Mouse (Mus musculus): ENCODE data around the gene Crip2. TPM values are rescaled to one million over a fixed set of nuclear protein-coding genes. Genes with fewer than 3 reads are reported as not detected.

Gene Crip2
- polyA plus RNA-seq, 1 experiment: 12.2 TPM

DNA sequence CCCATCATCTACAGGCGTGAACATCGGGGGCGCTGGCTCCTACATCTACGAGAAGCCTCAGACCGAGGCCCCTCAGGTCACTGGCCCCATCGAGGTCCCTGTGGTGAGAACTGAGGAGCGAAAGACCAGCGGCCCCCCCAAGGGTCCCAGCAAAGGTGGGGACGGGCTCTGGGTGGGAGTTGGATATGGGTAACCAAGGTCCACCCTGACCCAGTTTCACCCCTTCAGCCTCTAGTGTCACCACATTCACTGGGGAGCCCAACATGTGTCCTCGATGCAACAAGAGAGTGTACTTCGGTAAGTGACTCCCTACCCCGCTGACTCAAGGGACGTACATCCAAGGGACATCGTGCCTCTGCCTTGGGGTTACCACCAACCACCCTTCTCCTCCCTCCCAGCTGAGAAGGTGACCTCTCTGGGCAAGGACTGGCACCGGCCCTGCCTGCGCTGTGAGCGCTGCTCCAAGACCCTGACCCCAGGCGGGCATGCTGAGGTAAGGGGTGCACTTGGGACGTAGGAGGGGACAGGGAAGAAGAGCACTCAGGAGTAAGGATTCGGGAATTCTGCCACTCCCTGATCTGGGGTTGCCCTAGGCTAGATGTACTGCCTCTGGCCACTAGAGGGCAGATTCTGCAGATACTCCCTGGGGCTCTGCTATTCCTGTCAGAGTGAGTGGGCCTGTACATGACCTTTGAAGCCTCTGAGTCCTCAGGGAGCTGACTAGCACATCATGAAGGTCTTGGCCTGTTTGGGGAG lies 4.1 kb downstream of the Crip2 start:
- Histone ChIP-seq H3K9me3 (ENCODE audit: control insufficient read depth, low read length) (no peaks in the 10 kb centered on the region), H3K4me3 (replicated peaks) (no peak overlapping the region), H3K4me1 (ENCODE audit: control insufficient read depth) (peaks cover 85% of the 10 kb centered on the region), H3K27me3 (ENCODE audit: control insufficient read depth) (peaks cover 78% of the 10 kb centered on the region), H3K36me3 (ENCODE audit: control insufficient read depth) (peaks cover 24% of the 10 kb centered on the region)
- TF ChIP-seq GATA1 (IDR thresholded peaks at IDR 0.05; ENCODE audit: low read length): no peak

DNA sequence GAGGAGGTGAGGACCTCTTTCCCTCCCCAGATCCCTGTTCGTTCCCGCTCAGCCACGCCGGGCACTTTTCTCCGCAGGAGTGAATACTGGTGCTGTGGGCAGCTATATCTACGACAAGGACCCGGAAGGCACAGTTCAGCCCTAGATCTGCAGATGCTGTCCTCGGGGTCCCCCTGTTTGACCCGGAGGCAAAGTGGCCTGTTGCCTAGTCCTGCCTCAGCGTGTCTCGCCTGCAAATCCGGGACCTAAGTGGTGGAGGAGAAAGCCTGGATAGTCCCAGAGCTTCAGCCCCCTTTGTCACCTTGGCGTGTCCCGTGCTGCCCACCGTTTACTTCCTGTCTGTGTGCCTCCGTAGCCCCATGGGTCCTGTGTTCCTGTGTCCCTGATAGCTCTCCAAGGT lies 4.8 kb downstream of the Crip2 start:
- TF ChIP-seq TAL1 (IDR thresholded peaks at IDR 0.05; ENCODE audit: low read length) (no peak), GATA1 (IDR thresholded peaks at IDR 0.05; ENCODE audit: low read length) (no peak)
- H3K9me3 ChIP-seq (ENCODE audit: control insufficient read depth, low read length): no peaks in the 10 kb centered on the region
- H3K36me3 ChIP-seq (ENCODE audit: control insufficient read depth): peaks cover 24% of the 10 kb centered on the region
- H3K4me3 ChIP-seq (replicated peaks): no peak overlapping the region
- H3K4me1 ChIP-seq (ENCODE audit: control insufficient read depth): peaks cover 81% of the 10 kb centered on the region
- H3K27me3 ChIP-seq (ENCODE audit: control insufficient read depth): peaks cover 80% of the 10 kb centered on the region

DNA sequence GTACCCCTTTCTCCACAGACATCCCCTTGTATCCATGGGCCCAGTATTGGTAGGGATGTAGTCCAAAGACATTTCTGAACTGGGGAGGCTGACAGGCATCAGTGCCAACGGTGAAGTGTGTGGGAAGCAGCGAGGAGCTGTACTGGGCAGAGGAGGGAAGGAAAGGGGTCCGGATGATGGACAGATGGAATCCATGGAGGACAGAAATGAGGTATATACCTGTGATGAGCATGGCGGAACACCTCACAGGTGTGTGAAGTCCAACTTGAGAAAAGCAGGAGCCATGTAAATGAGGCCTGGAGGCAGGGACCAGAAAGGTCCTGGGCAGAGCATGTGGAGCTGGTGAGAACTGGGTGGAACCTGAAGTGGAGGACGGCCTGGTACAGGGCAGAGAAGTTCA lies 5.6 kb downstream of the Crip2 start:
- H3K4me1 ChIP-seq (ENCODE audit: control insufficient read depth): peaks cover 79% of the 10 kb centered on the region
- no peak for TF ChIP-seq TAL1 (IDR thresholded peaks at IDR 0.05; ENCODE audit: low read length)
- no peak for TF ChIP-seq GATA1 (IDR thresholded peaks at IDR 0.05; ENCODE audit: low read length)
- peaks cover 24% of the 10 kb centered on the region for H3K36me3 ChIP-seq (ENCODE audit: control insufficient read depth)
- H3K4me3 ChIP-seq (replicated peaks): no peak overlapping the region
- H3K27me3 ChIP-seq (ENCODE audit: control insufficient read depth): peaks cover 80% of the 10 kb centered on the region
- H3K9me3 ChIP-seq (ENCODE audit: control insufficient read depth, low read length): no peaks in the 10 kb centered on the region

DNA sequence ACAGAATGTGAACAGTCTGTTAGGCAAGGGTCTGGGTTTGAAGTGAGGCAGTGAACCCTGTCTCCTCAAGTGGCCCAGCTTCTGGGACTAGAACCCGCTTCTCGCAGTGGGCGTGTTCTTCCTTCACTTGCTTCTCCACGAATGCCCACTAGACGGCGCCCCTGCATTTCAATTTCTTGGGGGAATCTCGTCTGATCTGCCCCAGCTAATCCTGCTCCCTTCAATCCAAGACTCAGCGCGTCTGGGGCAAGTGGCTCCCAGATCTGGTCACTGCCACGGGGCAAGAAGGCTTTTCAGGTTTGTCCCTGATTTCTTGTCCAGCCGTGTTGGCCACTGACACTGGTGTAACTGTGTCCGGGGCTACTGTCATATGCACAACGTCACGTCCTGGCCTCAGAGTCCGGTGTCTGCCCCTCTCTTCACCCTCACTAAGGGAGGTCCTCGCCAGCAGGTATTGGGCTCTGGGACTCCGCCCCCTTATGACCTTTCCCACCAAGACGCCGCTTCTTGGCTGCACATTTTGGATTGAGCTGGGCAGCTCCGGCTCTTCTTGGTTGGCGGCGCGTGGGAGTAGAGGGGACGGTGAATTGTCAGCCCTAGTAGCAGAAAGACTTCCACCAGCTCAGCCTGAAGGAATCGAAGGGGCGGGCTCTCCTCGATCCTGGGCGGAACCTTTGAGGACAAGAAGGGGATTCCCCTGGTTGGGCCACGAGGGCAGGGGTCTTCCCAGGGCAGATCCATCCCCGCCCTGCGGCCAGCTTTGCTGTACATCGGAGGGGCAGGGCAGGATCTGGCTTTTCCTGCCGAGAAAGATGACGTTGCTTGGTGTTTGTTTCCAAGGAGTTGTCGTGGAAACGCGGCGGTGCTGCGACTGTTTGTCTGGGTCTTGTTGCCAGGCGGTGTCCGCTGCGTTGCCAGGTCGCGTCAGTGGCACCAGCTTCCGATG lies 6.3 kb downstream of the Crip2 start, which contains the start of gene Crip1:
Crip1 (plus strand) TSS at position 205 of the 946 bp plus-strand sequence.
- H3K4me1 ChIP-seq (ENCODE audit: control insufficient read depth): peaks cover 79% of the 10 kb centered on the region
- H3K27me3 ChIP-seq (ENCODE audit: control insufficient read depth): peaks cover 80% of the 10 kb centered on the region
- H3K9me3 ChIP-seq (ENCODE audit: control insufficient read depth, low read length): no peaks in the 10 kb centered on the region
- peaks cover 24% of the 10 kb centered on the region for H3K36me3 ChIP-seq (ENCODE audit: control insufficient read depth)
- H3K4me3 ChIP-seq (replicated peaks): no peak within 1 kb of the TSS
- TF ChIP-seq TAL1 (IDR thresholded peaks at IDR 0.05; ENCODE audit: low read length): no peak
- TF ChIP-seq GATA1 (IDR thresholded peaks at IDR 0.05; ENCODE audit: low read length): no peak

DNA sequence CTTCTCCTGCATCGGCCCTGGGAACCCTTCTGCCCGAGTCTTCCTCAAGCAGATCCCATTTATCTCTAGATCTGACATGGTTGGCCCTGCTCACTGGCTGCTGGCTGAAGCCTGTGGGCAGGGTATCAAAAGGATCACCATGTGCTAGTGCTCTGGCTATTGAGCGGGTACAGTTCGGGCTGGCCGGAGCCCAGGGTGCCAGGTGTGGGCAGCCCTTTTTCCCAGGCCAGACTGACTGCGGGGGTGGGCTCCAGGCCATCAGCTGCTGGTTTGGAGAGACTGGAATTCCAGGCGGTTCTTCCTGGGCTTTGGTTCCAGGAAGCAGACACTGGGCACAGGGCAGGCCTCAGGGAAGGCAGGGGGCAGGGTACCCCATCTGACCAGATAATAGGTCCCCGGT lies 7.4 kb downstream of the Crip2 start:
- peaks cover 24% of the 10 kb centered on the region for H3K36me3 ChIP-seq (ENCODE audit: control insufficient read depth)
- no peak overlapping the region for H3K4me3 ChIP-seq (replicated peaks)
- peaks cover 79% of the 10 kb centered on the region for H3K4me1 ChIP-seq (ENCODE audit: control insufficient read depth)
- H3K27me3 ChIP-seq (ENCODE audit: control insufficient read depth): peaks cover 80% of the 10 kb centered on the region
- no peaks in the 10 kb centered on the region for H3K9me3 ChIP-seq (ENCODE audit: control insufficient read depth, low read length)
- TF ChIP-seq GATA1 (IDR thresholded peaks at IDR 0.05; ENCODE audit: low read length): no peak

DNA sequence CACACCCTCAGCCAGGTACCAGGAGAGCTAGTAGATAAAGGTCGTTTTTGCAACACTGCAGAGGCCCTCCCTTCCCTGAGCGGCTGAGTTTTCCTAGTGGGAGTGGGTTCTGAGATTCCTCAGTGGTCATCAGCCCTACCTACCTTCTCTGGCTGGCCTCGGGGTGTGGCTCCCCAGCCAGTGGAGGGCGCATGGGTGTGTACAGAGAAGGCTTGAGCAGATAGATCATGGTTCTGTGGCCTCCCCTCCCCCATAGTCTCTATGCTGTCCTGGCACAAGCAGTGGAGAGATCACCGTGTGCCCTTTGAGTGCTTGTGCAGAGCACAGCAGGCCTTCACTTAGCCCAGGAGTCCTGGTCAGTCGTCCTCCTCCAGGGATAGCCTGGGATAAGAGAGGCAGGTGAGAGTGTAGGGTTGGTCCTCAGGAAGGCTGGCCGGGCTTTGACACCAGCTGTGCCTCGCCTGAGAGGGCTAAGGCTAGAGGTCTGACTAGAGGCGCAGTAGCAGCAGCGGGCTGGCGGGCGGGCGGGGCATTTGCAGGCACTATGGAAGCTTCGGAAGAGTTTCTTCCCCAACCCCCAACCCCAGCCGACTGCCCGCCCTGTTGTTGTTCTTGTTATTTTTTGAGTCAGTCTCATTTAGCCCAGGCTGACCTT lies 8.5 kb downstream of the Crip2 start:
- TF ChIP-seq GATA1 (IDR thresholded peaks at IDR 0.05; ENCODE audit: low read length): no peak
- no peak for TF ChIP-seq TAL1 (IDR thresholded peaks at IDR 0.05; ENCODE audit: low read length)
- Histone ChIP-seq H3K4me3 (replicated peaks) (no peak overlapping the region), H3K9me3 (ENCODE audit: control insufficient read depth, low read length) (no peaks in the 10 kb centered on the region), H3K36me3 (ENCODE audit: control insufficient read depth) (peaks cover 22% of the 10 kb centered on the region), H3K27me3 (ENCODE audit: control insufficient read depth) (peaks cover 79% of the 10 kb centered on the region), H3K4me1 (ENCODE audit: control insufficient read depth) (peaks cover 76% of the 10 kb centered on the region)

DNA sequence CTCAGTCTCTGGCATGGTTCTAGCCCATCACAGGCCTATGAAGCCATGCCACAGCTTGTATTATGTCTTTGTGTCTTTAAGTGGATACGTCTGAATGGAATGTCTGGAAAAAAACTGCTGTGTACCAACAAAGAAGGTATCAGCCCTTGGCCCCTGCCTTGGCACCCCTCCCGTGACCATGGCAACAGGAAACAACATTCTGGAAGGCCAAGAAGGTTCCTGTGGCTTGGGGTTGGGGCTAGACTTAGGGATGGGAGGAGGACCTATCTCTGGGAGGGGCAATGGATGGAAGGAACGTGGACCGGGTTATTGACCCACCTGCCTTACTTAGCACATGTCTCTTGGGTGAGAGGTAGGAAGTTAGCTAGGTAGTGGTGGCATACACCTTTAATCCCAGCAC lies 9.3 kb downstream of the Crip2 start:
- Histone ChIP-seq H3K36me3 (ENCODE audit: control insufficient read depth) (peaks cover 14% of the 10 kb centered on the region), H3K4me1 (ENCODE audit: control insufficient read depth) (peaks cover 70% of the 10 kb centered on the region), H3K9me3 (ENCODE audit: control insufficient read depth, low read length) (no peaks in the 10 kb centered on the region), H3K4me3 (replicated peaks) (no peak overlapping the region), H3K27me3 (ENCODE audit: control insufficient read depth) (peaks cover 76% of the 10 kb centered on the region)
- TF ChIP-seq TAL1 (IDR thresholded peaks at IDR 0.05; ENCODE audit: low read length) (no peak), GATA1 (IDR thresholded peaks at IDR 0.05; ENCODE audit: low read length) (no peak)

DNA sequence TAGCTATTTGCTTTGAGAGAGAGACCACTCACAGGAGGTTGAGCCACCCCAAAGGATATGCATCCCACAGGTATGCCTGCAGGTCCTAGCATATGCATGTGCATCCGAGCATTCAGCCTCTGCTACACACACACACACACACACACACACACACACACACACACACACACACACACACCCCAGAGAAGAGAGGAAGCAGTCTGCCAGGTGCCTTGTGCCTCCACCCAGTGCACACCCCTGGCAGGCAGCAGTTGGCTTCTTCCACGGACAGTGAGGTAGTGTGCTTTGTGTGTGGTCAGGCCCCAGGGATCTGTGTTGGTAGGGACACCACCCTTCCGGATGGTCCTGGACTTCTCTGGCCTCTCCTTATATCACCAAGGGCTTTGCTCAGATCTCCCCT lies 9.9 kb downstream of the Crip2 start:
- H3K4me1 ChIP-seq (ENCODE audit: control insufficient read depth): peaks cover 74% of the 10 kb centered on the region
- no peaks in the 10 kb centered on the region for H3K9me3 ChIP-seq (ENCODE audit: control insufficient read depth, low read length)
- no peak overlapping the region for H3K4me3 ChIP-seq (replicated peaks)
- peaks cover 8% of the 10 kb centered on the region for H3K36me3 ChIP-seq (ENCODE audit: control insufficient read depth)
- no peak for TF ChIP-seq TAL1 (IDR thresholded peaks at IDR 0.05; ENCODE audit: low read length)
- TF ChIP-seq GATA1 (IDR thresholded peaks at IDR 0.05; ENCODE audit: low read length): no peak
- H3K27me3 ChIP-seq (ENCODE audit: control insufficient read depth): peaks cover 76% of the 10 kb centered on the region

DNA sequence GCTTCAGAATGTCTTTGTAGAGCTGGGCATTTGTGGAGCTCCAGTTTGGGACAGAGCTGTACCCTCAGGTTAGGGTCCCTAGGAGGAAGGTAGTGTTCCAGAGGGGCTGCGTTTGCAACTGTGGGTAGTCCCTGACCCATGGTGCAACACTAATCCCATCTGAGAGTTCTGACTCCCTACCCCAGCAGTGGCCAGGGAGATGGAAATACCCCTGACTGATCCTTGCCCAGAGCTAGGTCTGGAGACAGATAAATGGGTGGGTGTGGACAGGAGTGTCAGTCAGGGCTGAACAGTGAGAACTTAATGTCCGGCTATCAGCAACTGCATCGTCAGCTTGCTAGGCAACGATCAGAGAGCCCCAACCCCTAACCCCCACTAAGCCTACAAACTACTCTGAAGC lies 10.6 kb downstream of the Crip2 start:
- peaks cover 2% of the 10 kb centered on the region for H3K36me3 ChIP-seq (ENCODE audit: control insufficient read depth)
- TF ChIP-seq GATA1 (IDR thresholded peaks at IDR 0.05; ENCODE audit: low read length) (no peak), TAL1 (IDR thresholded peaks at IDR 0.05; ENCODE audit: low read length) (no peak)
- peaks cover 81% of the 10 kb centered on the region for H3K4me1 ChIP-seq (ENCODE audit: control insufficient read depth)
- no peak overlapping the region for H3K4me3 ChIP-seq (replicated peaks)
- H3K9me3 ChIP-seq (ENCODE audit: control insufficient read depth, low read length): no peaks in the 10 kb centered on the region
- peaks cover 76% of the 10 kb centered on the region for H3K27me3 ChIP-seq (ENCODE audit: control insufficient read depth)
